Mouse (Mus musculus): ENCODE measurements at regions not wholly inside any gene's neighbourhood (a gene's known extent, or its start where the extent isn't known, plus 50 kb on each side); places are given as distances from the start of the nearest gene placed in this dataset.
A peak's percentile ranks its signal among the peaks of the same experiment; 100 is the strongest.

- DNase-seq = no peak
Observed at GRCm38 (mm10) chr7:83031101-83031500, 164.0 kb downstream of the Mex3b start.

- DNase-seq = no peak
Observed at GRCm38 (mm10) chr7:83032025-83032424, 164.9 kb downstream of the Mex3b start.

DNA sequence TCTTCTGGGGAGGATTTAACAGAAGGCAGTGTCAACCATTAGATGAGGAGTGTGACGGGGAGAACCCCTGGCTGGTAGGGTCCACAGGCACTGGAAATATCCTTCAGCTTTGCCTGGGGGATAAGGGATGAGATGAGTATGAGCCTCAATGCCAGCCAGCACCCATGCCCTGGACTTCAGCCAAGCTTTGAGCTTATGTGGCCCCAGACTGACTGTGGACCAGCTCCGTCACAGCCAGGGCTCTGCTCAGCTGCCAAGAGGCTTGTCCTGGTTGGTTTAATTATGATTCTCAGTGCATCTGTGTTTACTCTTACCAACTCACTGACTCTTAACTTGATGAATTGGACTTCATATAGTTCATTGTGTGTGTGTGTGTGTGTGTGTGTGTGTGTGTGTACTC, 165.8 kb downstream of the Mex3b start:
- no peak for DNase-seq

DNA sequence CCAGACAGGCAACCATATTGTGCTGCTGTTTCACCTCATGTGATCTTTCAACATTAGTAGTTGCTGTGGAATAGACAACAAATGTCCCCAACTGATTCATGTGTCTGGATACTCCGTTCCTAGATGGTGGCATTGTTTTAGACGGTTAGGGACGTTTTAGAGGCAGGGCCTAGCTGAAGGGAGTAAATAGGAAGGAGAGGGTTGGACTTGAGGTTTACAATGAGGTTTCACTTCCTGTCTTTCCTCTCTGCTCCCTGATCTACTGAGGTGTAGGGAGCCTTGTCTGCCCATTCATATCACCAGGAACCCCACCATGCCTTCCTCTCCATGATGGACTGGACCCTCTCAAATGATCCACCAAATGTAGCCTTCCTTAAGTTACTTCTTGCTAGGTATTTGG, 168.1 kb downstream of the Mex3b start:
- DNase-seq = no peak

GRCm38 (mm10) chr7:83036397-83036796, 169.3 kb downstream of the Mex3b start:
- DNase-seq = peak in 1 of 2 experiments; percentile 7

- no peak for DNase-seq
Observed at GRCm38 (mm10) chr7:83037100-83037499, 170.0 kb downstream of the Mex3b start.

- no peak for DNase-seq
Observed at GRCm38 (mm10) chr7:83037714-83038113, 170.6 kb downstream of the Mex3b start.

DNA sequence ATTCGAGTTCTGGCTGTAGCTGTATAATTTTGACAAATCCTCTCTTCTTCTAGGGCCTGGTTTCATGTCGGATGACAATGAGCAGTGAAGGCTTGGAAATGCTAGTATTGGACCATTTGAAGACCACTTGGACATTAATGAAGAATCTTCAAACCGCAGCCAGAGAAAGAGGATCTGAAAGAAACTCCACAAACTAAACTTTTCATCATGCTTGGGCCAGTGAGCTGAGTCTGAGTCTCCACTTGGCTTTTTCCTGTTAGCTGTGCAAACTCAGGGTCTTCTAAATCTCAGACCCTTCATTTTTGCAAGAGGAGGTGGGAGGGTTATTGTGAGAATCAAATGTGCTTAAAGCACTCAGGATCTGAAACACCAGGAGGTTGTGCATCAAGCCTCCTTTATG, 176.6 kb downstream of the Mex3b start:
- DNase-seq = no peak

DNA sequence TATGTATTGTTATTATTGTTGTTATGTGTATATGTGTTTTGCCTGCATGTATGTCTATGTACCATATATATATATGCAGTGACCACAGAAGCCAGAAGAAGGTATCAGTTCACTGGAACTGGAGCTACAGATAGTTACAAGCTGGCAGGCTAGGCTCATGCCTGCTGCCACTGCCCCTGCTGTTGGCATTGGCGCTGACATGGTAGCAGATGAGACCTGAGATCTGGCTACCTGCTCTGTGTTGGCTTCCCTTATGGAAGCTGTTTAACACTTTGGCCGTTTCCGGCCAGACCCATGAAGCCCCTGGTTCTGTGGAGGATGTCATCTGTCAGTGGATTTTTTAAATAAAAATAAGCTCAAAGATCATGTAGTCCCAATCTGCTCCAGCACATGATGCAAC, 178.1 kb downstream of the Mex3b start:
- DNase-seq = no peak

DNA sequence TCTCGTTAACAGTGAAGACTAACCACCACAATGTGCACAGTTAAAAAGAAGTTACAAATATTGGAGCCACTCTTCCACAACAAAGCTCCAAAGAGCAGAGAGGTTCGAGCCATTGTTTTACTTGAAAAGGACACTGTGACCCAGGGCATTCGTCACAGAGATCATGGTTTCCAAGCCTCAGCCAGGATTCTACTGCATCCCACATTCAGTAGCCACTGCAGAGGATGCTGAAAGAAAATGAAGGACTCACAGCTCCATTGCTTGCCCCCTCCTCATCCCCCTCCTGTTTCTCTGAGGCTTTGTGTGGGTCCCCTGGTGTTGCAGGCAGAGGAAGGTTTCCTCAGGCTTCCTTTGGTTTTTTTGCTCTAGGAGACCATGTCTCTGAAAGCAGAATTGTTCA, 182.9 kb downstream of the Mex3b start:
- DNase-seq = no peak

DNA sequence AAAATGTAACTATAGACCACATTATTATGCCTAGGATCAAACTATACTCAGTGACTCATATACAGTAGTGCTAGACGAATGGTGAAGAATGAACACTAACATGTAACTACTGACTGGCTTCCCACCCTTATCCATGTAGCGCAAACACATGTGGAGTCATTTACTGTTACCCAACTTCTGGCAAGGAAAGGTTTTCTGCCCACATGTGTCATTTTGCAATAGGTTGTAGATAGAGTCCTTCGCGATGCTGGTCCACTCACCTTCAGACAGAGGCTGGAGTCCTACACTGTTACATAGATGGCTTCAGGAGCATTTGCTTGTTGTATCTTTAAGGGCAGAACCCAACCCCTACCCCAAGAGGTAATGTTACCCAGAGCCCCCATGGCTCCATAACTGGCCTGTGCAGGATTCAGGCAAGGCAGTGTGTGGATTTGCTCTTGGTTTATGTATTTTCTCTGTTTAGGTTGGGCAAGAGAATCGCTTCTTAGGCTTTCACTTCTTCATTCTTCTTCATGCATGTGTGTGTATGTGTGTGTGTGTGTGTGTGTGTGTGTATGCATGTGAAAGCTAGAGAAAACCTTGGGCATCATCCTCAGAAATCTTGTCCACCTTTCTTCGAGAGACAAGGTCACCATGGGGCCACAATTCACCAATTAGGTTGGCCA, 183.8 kb downstream of the Mex3b start:
- no peak for DNase-seq

DNA sequence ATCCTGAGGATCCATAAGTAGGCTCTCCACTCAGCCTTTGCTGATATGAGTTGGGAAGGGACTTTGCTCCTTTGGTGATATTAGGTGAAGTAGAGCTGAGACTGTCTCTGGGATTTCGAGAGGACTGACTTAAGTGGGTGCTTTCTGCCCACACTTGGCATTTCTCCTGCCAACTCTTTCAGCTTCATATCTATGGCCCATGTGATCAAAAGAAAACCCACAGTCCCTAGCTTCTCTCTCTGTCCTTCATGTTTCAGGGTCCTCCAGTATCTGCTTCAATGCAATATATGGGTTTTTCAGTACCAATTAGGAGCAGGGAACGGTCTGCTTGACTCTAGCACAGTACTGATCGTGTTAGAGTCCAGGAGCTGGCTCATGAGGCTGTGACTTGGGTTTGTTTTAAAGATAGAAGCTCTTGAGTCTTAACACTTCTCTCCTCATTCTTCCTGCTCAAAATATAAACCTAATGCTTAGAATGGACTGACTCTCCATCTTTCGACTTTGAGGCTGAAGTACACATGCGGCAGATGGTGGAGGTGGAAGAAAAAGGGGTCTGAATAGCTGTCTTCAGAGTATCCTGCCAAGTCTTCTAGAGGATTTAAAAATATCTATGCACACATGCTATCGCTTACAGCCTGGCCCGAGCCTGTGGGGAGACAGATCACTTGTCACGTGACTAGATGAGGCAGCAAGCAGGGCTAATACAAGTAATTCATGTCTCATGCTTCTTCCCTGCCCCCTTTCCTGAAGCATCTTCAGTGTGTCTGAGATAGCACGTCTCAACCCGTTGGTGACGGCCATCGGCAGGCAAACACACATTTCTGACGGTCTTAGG, 189.2 kb downstream of the Mex3b start:
- no peak for DNase-seq

GRCm38 (mm10) chr7:83060318-83060717, 193.2 kb downstream of the Mex3b start:
- DNase-seq = no peak

DNA sequence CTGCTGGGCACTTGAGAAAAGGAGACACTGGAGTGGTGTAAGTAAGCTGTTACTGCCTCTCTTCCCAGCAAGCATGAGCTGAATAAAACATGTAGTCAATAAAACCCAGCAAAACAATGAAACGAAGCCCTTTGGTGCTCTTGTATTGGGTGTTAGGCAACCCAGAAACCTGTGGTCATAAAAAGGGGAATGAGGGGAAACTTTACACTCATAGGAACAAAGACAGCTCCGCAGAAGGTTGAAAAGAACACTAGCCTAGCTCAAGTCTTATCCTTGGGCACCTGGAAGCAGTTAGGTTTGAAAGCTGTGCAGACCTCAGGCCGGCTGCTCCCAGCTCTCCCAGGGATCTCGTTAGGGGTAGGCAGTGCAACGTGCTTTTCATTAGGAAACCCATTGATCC, 193.6 kb downstream of the Mex3b start:
- no peak for DNase-seq

DNA sequence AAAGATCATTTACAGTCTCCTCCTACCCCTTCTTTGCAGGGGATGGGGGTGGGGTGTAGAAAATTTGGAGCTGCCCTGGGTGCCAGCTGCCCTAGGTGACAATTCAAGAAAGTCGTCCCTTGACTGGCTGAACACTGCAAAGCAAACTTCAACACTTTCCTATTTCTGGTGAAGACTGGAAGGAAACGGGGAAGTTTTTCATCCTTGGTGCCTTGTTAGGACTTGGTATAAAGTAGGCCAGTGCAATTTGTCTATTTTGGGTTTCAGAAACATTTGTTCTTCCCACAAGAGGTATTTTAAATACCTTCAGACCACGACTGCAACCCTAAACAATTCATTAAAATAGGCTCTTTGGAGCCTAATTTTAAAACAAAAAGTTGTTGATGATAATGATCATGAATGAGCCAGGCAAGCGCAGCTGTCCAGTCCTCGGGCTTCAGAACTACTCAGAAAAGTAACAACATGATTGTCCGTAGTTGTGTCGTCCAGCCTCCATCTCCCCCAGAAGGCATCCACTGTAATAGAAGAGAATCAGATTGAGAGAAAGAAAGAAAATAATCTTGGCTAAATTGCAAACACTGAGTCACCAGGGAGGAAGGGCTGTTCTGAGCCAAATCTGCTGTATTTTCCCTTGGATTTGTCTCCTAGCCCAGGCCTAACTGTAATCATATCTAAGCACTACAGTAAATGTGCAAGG, 194.2 kb downstream of the Mex3b start:
- no peak for DNase-seq

DNA sequence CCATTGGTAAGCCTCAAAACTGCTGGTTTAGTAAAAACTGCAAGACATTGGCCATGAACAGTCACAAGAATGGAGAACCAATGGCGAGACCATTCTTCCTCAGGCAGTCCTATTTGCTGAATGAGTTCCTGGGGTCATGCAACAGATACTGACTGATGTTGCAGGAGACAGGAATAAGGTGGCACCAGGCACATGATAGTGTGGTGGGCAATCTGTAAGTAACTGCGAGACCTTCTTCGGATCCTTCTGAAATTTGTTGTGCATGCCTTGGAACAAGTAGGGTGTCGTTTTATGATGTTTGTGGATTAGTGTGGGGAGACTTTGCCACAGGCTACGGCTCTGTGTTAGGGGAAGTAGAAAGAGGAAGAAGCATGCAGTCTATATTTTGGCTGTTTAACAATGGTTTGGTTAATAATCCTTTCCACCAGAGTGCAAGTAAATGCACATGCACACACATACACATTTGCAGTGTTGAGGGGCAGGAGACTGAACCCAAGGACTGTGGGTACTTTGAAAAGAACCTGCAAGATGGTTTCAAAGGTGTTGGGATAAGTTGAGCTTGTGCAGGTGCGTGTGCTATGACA, 194.9 kb downstream of the Mex3b start:
- DNase-seq = no peak

- no peak for DNase-seq
Observed at GRCm38 (mm10) chr7:83063559-83063958, 196.4 kb downstream of the Mex3b start.

DNA sequence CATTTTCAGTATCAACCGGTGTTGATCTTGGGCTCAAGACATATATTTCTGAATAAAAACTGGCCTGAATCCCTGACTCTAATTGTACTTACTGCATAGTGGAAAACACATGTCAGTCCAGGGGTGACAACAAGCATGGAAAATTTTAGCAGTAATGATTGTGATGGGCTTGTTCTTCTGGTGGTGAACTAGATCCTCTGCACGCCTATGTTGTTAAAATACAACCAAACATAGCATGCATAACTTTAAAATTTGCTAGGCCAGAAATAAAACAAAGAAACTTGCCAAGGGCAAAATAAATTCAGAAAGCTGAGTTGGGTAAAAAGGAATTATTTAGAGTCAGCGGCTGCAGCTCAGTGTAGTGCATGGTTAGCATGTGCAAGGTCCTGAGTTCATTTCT, 198.2 kb downstream of the Mex3b start:
- no peak for DNase-seq

GRCm38 (mm10) chr7:83074399-83074970, 207.4 kb downstream of the Mex3b start:
- DNase-seq = no peak

DNA sequence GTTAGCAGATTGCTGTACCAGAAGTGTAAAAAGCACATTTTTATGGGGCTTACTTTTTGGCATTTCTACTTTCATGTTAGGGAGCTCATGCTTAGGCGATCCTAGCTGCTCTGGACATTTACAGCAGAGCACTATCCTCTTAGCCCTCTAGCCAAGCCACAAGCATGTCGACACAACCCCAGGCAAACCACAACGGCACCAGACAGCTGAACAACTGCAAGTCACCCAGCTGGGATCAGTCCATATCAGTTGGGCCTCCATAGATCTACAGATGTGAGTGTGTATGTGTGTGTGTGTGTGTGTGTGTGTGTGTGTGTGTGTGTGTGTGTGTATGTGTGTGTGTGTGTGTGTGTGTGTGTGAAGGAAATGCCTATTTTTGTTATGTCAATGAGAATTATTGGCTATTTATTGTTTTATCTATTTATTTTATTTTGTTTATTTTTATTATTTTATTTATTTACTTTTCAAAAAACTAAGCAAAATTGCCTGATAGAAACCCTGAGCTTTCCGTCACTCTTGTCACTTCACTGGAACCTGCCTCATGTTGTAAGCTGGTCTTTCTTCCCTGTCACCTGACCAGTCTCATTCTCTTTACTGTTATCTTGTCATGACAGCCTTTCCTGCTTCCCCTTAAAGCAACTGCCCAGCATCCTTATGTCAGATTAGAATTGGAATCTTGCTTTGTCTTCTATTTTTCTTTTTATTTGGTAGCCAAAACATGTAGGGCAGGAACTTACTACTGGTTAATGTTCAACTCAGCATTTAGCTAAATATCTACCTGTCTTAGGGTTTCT, 208.2 kb downstream of the Mex3b start:
- no peak for DNase-seq

GRCm38 (mm10) chr7:83077035-83077918, 210.1 kb downstream of the Mex3b start:
- DNase-seq = no peak
